Mouse (Mus musculus): ENCODE results near the gene Rab11fip4.

GRCm38 (mm10) chr11:79610454-79610853, 19.4 kb downstream of the Rab11fip4 start:
- TF ChIP-seq CTCF (IDR thresholded peaks at IDR 0.05; ENCODE audit: low read depth) (no peak), EP300 (IDR thresholded peaks at IDR 0.05; ENCODE audit: low read depth) (no peak)
